Mouse (Mus musculus) urinary bladder, postnatal 36 days (tissue): Measurements from ENCODE around the gene Tcf7l2.

Experiments
- DNase-seq, 2 experiments: peaks; one replicate each; pipeline ENCODE4 v3.0.0; 2022; ENCODE audit warnings: low spot score in 2 of 2, mixed read lengths in 1 of 2

Tcf7l2 gene

GRCm38 (mm10) chr19:55793029-55793428 lies 51.4 kb downstream of the Tcf7l2 start:
- no peak for DNase-seq

GRCm38 (mm10) chr19:55794194-55794945 lies 52.8 kb downstream of the Tcf7l2 start:
- DNase-seq = peak in 1 of 2 experiments; percentile 39

GRCm38 (mm10) chr19:55794946-55795340 lies 53.3 kb downstream of the Tcf7l2 start:
- no peak for DNase-seq

GRCm38 (mm10) chr19:55795349-55795748 lies 53.7 kb downstream of the Tcf7l2 start:
- DNase-seq = no peak

- DNase-seq = no peak
Observed at GRCm38 (mm10) chr19:55797834-55798233, 56.2 kb downstream of the Tcf7l2 start.

- no peak for DNase-seq
Observed at GRCm38 (mm10) chr19:55799411-55799810, 57.8 kb downstream of the Tcf7l2 start.

GRCm38 (mm10) chr19:55800059-55800458 lies 58.4 kb downstream of the Tcf7l2 start:
- DNase-seq = no peak

GRCm38 (mm10) chr19:55803121-55803520 lies 61.5 kb downstream of the Tcf7l2 start:
- no peak for DNase-seq

GRCm38 (mm10) chr19:55803797-55804196 lies 62.2 kb downstream of the Tcf7l2 start:
- no peak for DNase-seq

- DNase-seq = no peak
Observed at GRCm38 (mm10) chr19:55804795-55805194, 63.2 kb downstream of the Tcf7l2 start.

- no peak for DNase-seq
Observed at GRCm38 (mm10) chr19:55806434-55807193, 65.0 kb downstream of the Tcf7l2 start.

GRCm38 (mm10) chr19:55807194-55808053 lies 65.8 kb downstream of the Tcf7l2 start:
- DNase-seq = no peak

- DNase-seq = no peak
Observed at GRCm38 (mm10) chr19:55808304-55808703, 66.7 kb downstream of the Tcf7l2 start.

GRCm38 (mm10) chr19:55809539-55809938 lies 67.9 kb downstream of the Tcf7l2 start:
- no peak for DNase-seq

- no peak for DNase-seq
Observed at GRCm38 (mm10) chr19:55812236-55812635, 70.6 kb downstream of the Tcf7l2 start.

- no peak for DNase-seq
Observed at GRCm38 (mm10) chr19:55815010-55815790, 73.6 kb downstream of the Tcf7l2 start.

- no peak for DNase-seq
Observed at GRCm38 (mm10) chr19:55816974-55817373, 75.4 kb downstream of the Tcf7l2 start.

- no peak for DNase-seq
Observed at GRCm38 (mm10) chr19:55820202-55820601, 78.6 kb downstream of the Tcf7l2 start.

GRCm38 (mm10) chr19:55825001-55825827 lies 83.6 kb downstream of the Tcf7l2 start:
- DNase-seq = peak; percentile 26 to 62

- DNase-seq = no peak
Observed at GRCm38 (mm10) chr19:55825951-55826507, 84.4 kb downstream of the Tcf7l2 start.
